Mouse (Mus musculus): Measurements from ENCODE around the gene Dcaf17. TPM values are rescaled to one million over a fixed set of nuclear protein-coding genes. Genes with fewer than 3 reads are reported as not detected.

Gene Dcaf17
- polyA plus RNA-seq (2015; fragmentation: Nextera tagmentation; extraction: Ambion mirVana), result 30.4 and 32.7 TPM in 2 replicates

GRCm38 (mm10) chr2:71055300-71056114, at the start of gene Dcaf17, which contains the start of gene Mettl8:
TSS of gene Dcaf17 (plus strand) at chr2:71055328.
TSS of gene Mettl8 (minus strand) at chr2:71055583.
- peak within 1 kb of the TSS; percentile 97 for H3K27ac ChIP-seq (replicated peaks)
- H3K4me2 ChIP-seq, result peak within 1 kb of the TSS; percentile 75
- H3K36me3 ChIP-seq, result peaks cover 18% of the 10 kb centered on the region
- no peaks in the 10 kb centered on the region for H3K9me3 ChIP-seq
- H3K4me1 ChIP-seq (replicated peaks), result peaks cover 16% of the 10 kb centered on the region
- H3K4me3 ChIP-seq, result peak within 1 kb of the TSS; percentile 87
- under 1% methylated on average over 57 of the region's 57 CpGs for WGBS
- peak; percentile 99 for ATAC-seq (ENCODE audit: low read depth)
- H3K27me3 ChIP-seq, result no peaks in the 10 kb centered on the region
- peak within 1 kb of the TSS; percentile 91 for H3K9ac ChIP-seq

- Histone ChIP-seq H3K4me3 (no peak overlapping the region), H3K27ac (replicated peaks) (no peak overlapping the region), H3K4me1 (replicated peaks) (no peaks in the 10 kb centered on the region), H3K9ac (no peak overlapping the region), H3K4me2 (no peak overlapping the region), H3K27me3 (no peaks in the 10 kb centered on the region), H3K9me3 (peaks cover 3% of the 10 kb centered on the region; the same call in 1 of the 2 replicates), H3K36me3 (no peaks in the 10 kb centered on the region)
- WGBS, result 93% methylated on average over 1 of the region's 1 CpGs
- ATAC-seq (ENCODE audit: low read depth), result no peak
These were observed 43.3 kb upstream of the Dcaf17 start for GRCm38 (mm10) chr2:71011816-71012215.

- H3K36me3 ChIP-seq, result no peaks in the 10 kb centered on the region
- ATAC-seq (ENCODE audit: low read depth), result no peak
- no peak overlapping the region for H3K4me2 ChIP-seq
- H3K4me3 ChIP-seq, result no peak overlapping the region
- H3K27me3 ChIP-seq, result no peaks in the 10 kb centered on the region
- no peak overlapping the region for H3K9ac ChIP-seq
- H3K4me1 ChIP-seq (replicated peaks), result no peaks in the 10 kb centered on the region
- H3K9me3 ChIP-seq, result peaks cover 3% of the 10 kb centered on the region; the same call in 1 of the 2 replicates
- no peak overlapping the region for H3K27ac ChIP-seq (replicated peaks)
- WGBS, result 93% methylated on average over 7 of the region's 7 CpGs
These were observed 41.6 kb upstream of the Dcaf17 start for GRCm38 (mm10) chr2:71013521-71013920.

GRCm38 (mm10) chr2:71019277-71019676, 35.9 kb upstream of the Dcaf17 start:
- no peak overlapping the region for H3K4me3 ChIP-seq
- no peak overlapping the region for H3K4me2 ChIP-seq
- H3K9me3 ChIP-seq, result no peaks in the 10 kb centered on the region
- WGBS, result 53% methylated on average over 9 of the region's 9 CpGs
- H3K27me3 ChIP-seq, result no peaks in the 10 kb centered on the region
- peak; percentile 50; the same call in 1 of the 2 replicates for ATAC-seq (ENCODE audit: low read depth)
- peaks cover 11% of the 10 kb centered on the region for H3K4me1 ChIP-seq (replicated peaks)
- H3K9ac ChIP-seq, result no peak overlapping the region
- no peaks in the 10 kb centered on the region for H3K36me3 ChIP-seq
- 0 out of 2 replicates have a peak overlapping the region, but pooled peaks have one; percentile 52 for H3K27ac ChIP-seq (replicated peaks)

DNA sequence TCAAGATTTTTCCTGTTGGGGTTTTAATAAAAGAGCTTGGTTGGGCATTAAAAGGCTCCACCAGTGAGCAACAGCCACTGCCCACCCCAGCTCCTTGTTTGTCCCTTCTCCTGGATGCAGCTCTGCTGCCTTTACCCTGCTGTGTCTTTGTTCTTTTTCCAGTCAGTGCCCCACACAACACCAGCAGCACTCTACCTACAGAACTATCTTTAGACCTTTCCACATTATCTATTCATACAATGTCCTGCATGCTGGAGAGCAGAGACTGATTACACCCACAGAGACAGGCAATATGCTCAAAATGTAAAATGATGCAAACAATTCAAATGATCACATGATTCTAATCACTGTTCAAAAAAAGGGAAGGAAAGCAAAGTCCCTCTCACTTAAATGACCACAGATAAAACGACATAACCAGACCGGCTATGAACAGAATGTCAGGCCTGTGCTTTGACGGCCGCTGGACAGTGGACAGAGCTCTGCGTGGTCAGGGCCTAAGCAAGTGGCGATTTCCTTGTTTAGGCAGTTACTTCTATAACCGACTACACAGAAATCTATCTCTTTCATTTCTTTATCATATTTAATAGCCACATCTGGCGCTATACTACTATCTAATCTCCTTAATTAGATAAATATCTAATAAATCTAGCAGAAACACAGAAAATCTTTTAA, 35.3 kb upstream of the Dcaf17 start:
- H3K27ac ChIP-seq (replicated peaks), result 0 out of 2 replicates have a peak overlapping the region, but pooled peaks have one; percentile 52
- no peak overlapping the region for H3K4me2 ChIP-seq
- no peak overlapping the region for H3K9ac ChIP-seq
- H3K9me3 ChIP-seq, result no peaks in the 10 kb centered on the region
- no peaks in the 10 kb centered on the region for H3K27me3 ChIP-seq
- no peak overlapping the region for H3K4me3 ChIP-seq
- H3K4me1 ChIP-seq (replicated peaks), result peaks cover 11% of the 10 kb centered on the region
- WGBS, result 70% methylated on average over 8 of the region's 8 CpGs
- no peaks in the 10 kb centered on the region for H3K36me3 ChIP-seq
- ATAC-seq (ENCODE audit: low read depth), result peak; percentile 59

- no peaks in the 10 kb centered on the region for H3K36me3 ChIP-seq
- 87% methylated on average over 8 of the region's 8 CpGs for WGBS
- H3K27me3 ChIP-seq, result no peaks in the 10 kb centered on the region
- no peaks in the 10 kb centered on the region for H3K9me3 ChIP-seq
- H3K4me2 ChIP-seq, result no peak overlapping the region
- no peak overlapping the region for H3K4me3 ChIP-seq
- no peak overlapping the region for H3K27ac ChIP-seq (replicated peaks)
- peaks cover 11% of the 10 kb centered on the region for H3K4me1 ChIP-seq (replicated peaks)
- ATAC-seq (ENCODE audit: low read depth), result no peak
- no peak overlapping the region for H3K9ac ChIP-seq
These were observed 34.5 kb upstream of the Dcaf17 start for GRCm38 (mm10) chr2:71020674-71021073.

- Histone ChIP-seq H3K4me3 (no peak overlapping the region), H3K4me2 (no peak overlapping the region), H3K9me3 (no peaks in the 10 kb centered on the region), H3K4me1 (replicated peaks) (peaks cover 11% of the 10 kb centered on the region), H3K9ac (no peak overlapping the region), H3K27me3 (no peaks in the 10 kb centered on the region), H3K27ac (replicated peaks) (no peak overlapping the region), H3K36me3 (no peaks in the 10 kb centered on the region)
- 94% methylated on average over 6 of the region's 6 CpGs for WGBS
- ATAC-seq (ENCODE audit: low read depth), result no peak
These were observed 32.1 kb upstream of the Dcaf17 start for GRCm38 (mm10) chr2:71022991-71023390.

GRCm38 (mm10) chr2:71023986-71024385, 31.1 kb upstream of the Dcaf17 start:
- H3K9me3 ChIP-seq, result no peaks in the 10 kb centered on the region
- H3K4me2 ChIP-seq, result no peak overlapping the region
- WGBS, result 91% methylated on average over 6 of the region's 6 CpGs
- no peak for ATAC-seq (ENCODE audit: low read depth)
- peaks cover 11% of the 10 kb centered on the region for H3K4me1 ChIP-seq (replicated peaks)
- no peak overlapping the region for H3K9ac ChIP-seq
- no peaks in the 10 kb centered on the region for H3K27me3 ChIP-seq
- no peaks in the 10 kb centered on the region for H3K36me3 ChIP-seq
- no peak overlapping the region for H3K27ac ChIP-seq (replicated peaks)
- no peak overlapping the region for H3K4me3 ChIP-seq

DNA sequence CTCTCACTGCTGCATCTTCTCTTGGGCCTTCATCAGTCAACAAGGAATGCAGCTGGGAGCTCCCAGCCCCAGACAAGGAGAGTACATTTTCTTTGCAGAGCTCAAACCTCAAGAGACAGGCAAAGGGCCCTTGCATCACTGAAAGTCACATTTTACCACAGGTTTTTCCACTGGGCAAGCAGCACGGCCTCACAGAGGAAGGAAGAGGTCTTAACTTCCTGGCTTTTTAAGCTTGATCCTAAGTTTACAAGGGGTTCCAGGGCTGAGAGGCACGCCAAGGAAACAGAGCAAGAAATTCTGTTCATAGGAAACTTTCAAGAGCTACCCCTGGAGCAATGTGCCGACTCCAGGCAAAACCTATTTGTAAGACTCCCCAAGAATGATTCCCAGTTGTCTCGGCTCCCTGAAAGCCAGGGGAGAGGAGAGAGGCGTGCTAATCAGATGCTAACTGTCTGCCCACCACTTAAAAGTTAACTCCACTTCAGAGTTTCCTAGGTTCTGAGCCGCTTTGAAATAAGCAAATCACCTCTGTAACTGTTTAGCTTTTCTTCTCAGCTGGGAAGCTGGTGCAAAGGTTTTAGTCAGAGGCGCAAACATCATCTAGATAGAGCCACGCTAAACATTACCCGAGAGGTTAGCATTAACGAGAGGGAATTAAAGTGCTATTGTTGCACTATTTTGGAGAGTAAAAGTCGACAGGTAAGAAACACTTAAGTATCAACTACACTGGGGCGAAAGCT, 29.4 kb upstream of the Dcaf17 start:
- no peaks in the 10 kb centered on the region for H3K36me3 ChIP-seq

GRCm38 (mm10) chr2:71026787-71027186, 28.3 kb upstream of the Dcaf17 start:
- 28% methylated on average over 5 of the region's 5 CpGs for WGBS

More for the DNA sequence above, 29.4 kb upstream of the Dcaf17 start:
- Histone ChIP-seq H3K27me3 (no peaks in the 10 kb centered on the region), H3K9ac (no peak overlapping the region), H3K27ac (replicated peaks) (no peak overlapping the region), H3K4me1 (replicated peaks) (no peaks in the 10 kb centered on the region), H3K4me3 (no peak overlapping the region), H3K9me3 (no peaks in the 10 kb centered on the region), H3K4me2 (no peak overlapping the region)
- ATAC-seq (ENCODE audit: low read depth), result no peak
- 69% methylated on average over 12 of the region's 12 CpGs for WGBS

GRCm38 (mm10) chr2:71027631-71028030, 27.5 kb upstream of the Dcaf17 start:
- no peaks in the 10 kb centered on the region for H3K27me3 ChIP-seq
- H3K9ac ChIP-seq, result no peak overlapping the region
- H3K27ac ChIP-seq (replicated peaks), result no peak overlapping the region
- H3K36me3 ChIP-seq, result no peaks in the 10 kb centered on the region
- H3K4me3 ChIP-seq, result no peak overlapping the region
- ATAC-seq (ENCODE audit: low read depth), result no peak
- 95% methylated on average over 9 of the region's 9 CpGs for WGBS
- peaks cover 10% of the 10 kb centered on the region for H3K4me1 ChIP-seq (replicated peaks)
- no peak overlapping the region for H3K4me2 ChIP-seq
- H3K9me3 ChIP-seq, result no peaks in the 10 kb centered on the region

More at GRCm38 (mm10) chr2:71026787-71027186, 28.3 kb upstream of the Dcaf17 start:
- no peak overlapping the region for H3K27ac ChIP-seq (replicated peaks)
- H3K27me3 ChIP-seq, result no peaks in the 10 kb centered on the region
- H3K9me3 ChIP-seq, result no peaks in the 10 kb centered on the region
- H3K36me3 ChIP-seq, result no peaks in the 10 kb centered on the region
- no peak overlapping the region for H3K4me2 ChIP-seq
- peaks cover 2% of the 10 kb centered on the region; the same call in 1 of the 2 replicates for H3K4me1 ChIP-seq (replicated peaks)
- H3K9ac ChIP-seq, result no peak overlapping the region
- no peak for ATAC-seq (ENCODE audit: low read depth)
- H3K4me3 ChIP-seq, result no peak overlapping the region

- H3K4me1 ChIP-seq (replicated peaks), result peaks cover 32% of the 10 kb centered on the region
- no peak for ATAC-seq (ENCODE audit: low read depth)
- H3K9me3 ChIP-seq, result no peaks in the 10 kb centered on the region
- no peak overlapping the region for H3K4me2 ChIP-seq
- H3K27me3 ChIP-seq, result no peaks in the 10 kb centered on the region
- no peak overlapping the region for H3K4me3 ChIP-seq
- H3K36me3 ChIP-seq, result no peaks in the 10 kb centered on the region
- H3K27ac ChIP-seq (replicated peaks), result no peak overlapping the region
- no peak overlapping the region for H3K9ac ChIP-seq
- WGBS, result 83% methylated on average over 2 of the region's 2 CpGs
These were observed 24.5 kb upstream of the Dcaf17 start for GRCm38 (mm10) chr2:71030663-71031062.
